Mouse (Mus musculus): ENCODE results near the gene Mrpl28. TPM values are rescaled to one million over a fixed set of nuclear protein-coding genes. Genes with fewer than 3 reads are reported as not detected.
"Not testable (repeated sequence)": the region's sequence is repeated elsewhere in the genome, so short reads cannot be mapped to it uniquely, and the experiment has no call there.

Gene Mrpl28
- polyA plus RNA-seq, 1 experiment from 2014 or later: 177 TPM

- not testable (repeated sequence) for H3K9me3 ChIP-seq (ENCODE audit: control insufficient read depth, low read length); H3K9ac ChIP-seq (ENCODE audit: low read depth, low read length); H3K27ac ChIP-seq (replicated peaks; ENCODE audit: low read depth, low read length); H3K4me2 ChIP-seq (ENCODE audit: low read depth, low read length); ATAC-seq (ENCODE audit: low read depth); DNase-seq (ENCODE audit: low spot score); H3K27me3 ChIP-seq (replicated peaks; ENCODE audit: control insufficient read depth, insufficient read depth, low read length); H3K4me1 ChIP-seq (ENCODE audit: control insufficient read depth, insufficient read depth, low read length); H3K4me3 ChIP-seq (ENCODE audit: low read depth, low read length)
- H3K36me3 ChIP-seq (ENCODE audit: control insufficient read depth, insufficient read depth, low read length): peaks cover 30% of the 10 kb centered on the region; the same call in 1 of the 2 replicates
- 90% methylated on average over 2 of the region's 2 CpGs for WGBS
Measured at GRCm38 (mm10) chr17:26175248-26175647, 51.9 kb downstream of the Mrpl28 start.

Other genes with a start within 250 kb of the Mrpl28 start
- 40.6 and 44.1 TPM in 2 replicates for gene Mettl26, start 248.4 kb upstream of the Mrpl28 start, polyA plus RNA-seq (2014; fragmentation: Nextera tagmentation; extraction: Ambion mirVana)
- gene Wfikkn1, start 242.6 kb upstream of the Mrpl28 start, polyA plus RNA-seq (2014; fragmentation: Nextera tagmentation; extraction: Ambion mirVana): 0.42 and 0.48 TPM in 2 replicates
- gene Rab40c, start 203.8 kb upstream of the Mrpl28 start, polyA plus RNA-seq (2014; fragmentation: Nextera tagmentation; extraction: Ambion mirVana): 17.1 and 19.7 TPM in 2 replicates
- 51.8 and 52.2 TPM in 2 replicates for gene Pigq, start 178.6 kb upstream of the Mrpl28 start, polyA plus RNA-seq (2014; fragmentation: Nextera tagmentation; extraction: Ambion mirVana)
- 0.99 TPM in 1 of 2 replicates, not detected in the other for gene Nhlrc4, start 178.5 kb upstream of the Mrpl28 start, polyA plus RNA-seq (2014; fragmentation: Nextera tagmentation; extraction: Ambion mirVana)
- 0.16 TPM in 1 of 2 replicates, not detected in the other for gene A930017K11Rik, start 170.9 kb upstream of the Mrpl28 start, polyA plus RNA-seq (2014; fragmentation: Nextera tagmentation; extraction: Ambion mirVana)
- 25.2 and 25.8 TPM in 2 replicates for gene Capn15, start 137.7 kb upstream of the Mrpl28 start, polyA plus RNA-seq (2014; fragmentation: Nextera tagmentation; extraction: Ambion mirVana)
- 15.8 and 17.7 TPM in 2 replicates for gene Rab11fip3, start 53.9 kb upstream of the Mrpl28 start, polyA plus RNA-seq (2014; fragmentation: Nextera tagmentation; extraction: Ambion mirVana)
- gene Decr2, start 33.2 kb upstream of the Mrpl28 start, polyA plus RNA-seq (2014; fragmentation: Nextera tagmentation; extraction: Ambion mirVana): 15.7 and 18.5 TPM in 2 replicates
- 77.2 and 92.4 TPM in 2 replicates for gene Nme4, start 27.9 kb upstream of the Mrpl28 start, polyA plus RNA-seq (2014; fragmentation: Nextera tagmentation; extraction: Ambion mirVana)
- 2.1 and 3.0 TPM in 2 replicates for gene Tmem8, start 10.2 kb upstream of the Mrpl28 start, polyA plus RNA-seq (2014; fragmentation: Nextera tagmentation; extraction: Ambion mirVana)
- 10.7 and 12.9 TPM in 2 replicates for gene Axin1, start 15.2 kb downstream of the Mrpl28 start, polyA plus RNA-seq (2014; fragmentation: Nextera tagmentation; extraction: Ambion mirVana)
- 0.43 and 0.85 TPM in 2 replicates for gene Pdia2, start 75.6 kb downstream of the Mrpl28 start, polyA plus RNA-seq (2014; fragmentation: Nextera tagmentation; extraction: Ambion mirVana)
- 8.5 and 13.2 TPM in 2 replicates for gene Rgs11, start 79.5 kb downstream of the Mrpl28 start, polyA plus RNA-seq (2014; fragmentation: Nextera tagmentation; extraction: Ambion mirVana)
- 34.0 and 39.2 TPM in 2 replicates for gene Arhgdig, start 84.3 kb downstream of the Mrpl28 start, polyA plus RNA-seq (2014; fragmentation: Nextera tagmentation; extraction: Ambion mirVana)
- gene Fam234a, start 120.7 kb downstream of the Mrpl28 start, polyA plus RNA-seq (2014; fragmentation: Nextera tagmentation; extraction: Ambion mirVana): 39.4 and 42.3 TPM in 2 replicates
- gene Luc7l, start 129.4 kb downstream of the Mrpl28 start, polyA plus RNA-seq (2014; fragmentation: Nextera tagmentation; extraction: Ambion mirVana): 77.8 and 83.3 TPM in 2 replicates

Measured in embryonic facial prominence, embryonic 14.5 days (tissue).